Mouse (Mus musculus) thymus, postnatal 0 days (tissue): ENCODE results near the gene Coq10a. TPM values are rescaled to one million over a fixed set of nuclear protein-coding genes. Genes with fewer than 3 reads are reported as not detected.
A peak's percentile ranks its signal among the peaks of the same experiment; 100 is the strongest.
"Not testable (repeated sequence)": the region's sequence is repeated elsewhere in the genome, so short reads cannot be mapped to it uniquely, and the experiment has no call there.

Experiments
- DNase-seq: peaks from one replicate; pipeline ENCODE4 v3.0.0-alpha.2; 2015; ENCODE audit warnings: low spot score
- polyA plus RNA-seq: library from polyadenylated mRNA; unstranded; fragments of >200 nt; fragmentation: Nextera tagmentation; extraction: Ambion mirVana; gene quantifications from 2 replicates; pipeline ENCODE4 v1.2.1, GENCODE M21; 2015

Coq10a gene
- polyA plus RNA-seq, 1 experiment from 2014 or later, result 21.8 TPM

DNA sequence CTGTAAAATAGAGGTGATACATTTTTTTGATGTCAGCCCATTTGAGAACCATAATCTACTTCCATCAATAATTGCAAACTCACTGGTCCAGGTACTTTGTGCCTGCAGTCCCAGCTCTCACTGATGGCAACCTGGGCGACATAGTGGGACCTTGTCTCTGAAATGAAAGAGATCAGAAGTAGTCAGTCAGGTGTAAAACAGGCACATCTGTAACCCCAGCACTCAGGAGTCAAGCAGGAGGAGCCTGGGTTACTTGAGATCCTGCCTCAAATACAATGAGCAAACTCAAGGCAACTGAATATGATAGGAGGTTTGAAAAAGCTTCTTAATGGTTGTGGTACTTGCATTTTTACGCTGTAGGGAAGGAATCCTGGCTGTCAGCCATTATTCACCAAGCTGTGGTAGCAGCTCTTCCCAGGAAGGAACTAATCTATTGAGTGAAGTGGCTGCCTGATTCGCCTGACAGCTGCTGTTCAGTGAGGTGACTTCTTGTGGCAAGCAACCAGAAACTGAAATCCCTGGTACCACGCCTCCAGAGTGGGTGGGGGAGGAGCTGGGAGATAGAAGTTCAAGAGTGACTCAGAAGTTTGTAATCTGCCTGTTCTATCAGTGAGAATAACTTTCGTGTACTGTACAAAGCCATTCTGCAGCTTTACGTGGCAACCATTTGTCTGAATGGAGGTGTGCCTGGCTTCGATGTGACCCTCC is 24.1 kb downstream of the Coq10a start:
- peak; percentile 89 for DNase-seq

DNA sequence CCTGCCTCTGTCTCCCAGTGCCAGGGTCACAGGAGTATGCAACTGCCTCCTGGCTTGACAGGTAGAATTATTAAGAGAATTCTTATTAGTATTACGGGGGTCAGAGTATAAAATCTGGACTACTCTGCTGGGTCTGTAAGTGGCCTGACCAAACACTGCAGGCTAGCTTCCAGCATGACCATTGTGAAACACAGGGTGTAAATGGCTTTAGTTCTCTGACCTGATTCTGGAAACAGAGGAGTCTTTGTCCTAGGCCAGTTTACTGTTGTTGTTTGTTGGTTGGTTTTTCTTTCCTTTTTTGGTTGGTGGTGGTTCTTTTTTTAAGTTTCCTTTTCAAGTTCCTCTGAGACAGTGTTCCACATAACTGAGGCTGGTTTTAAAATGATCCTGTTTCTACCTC is 25.4 kb downstream of the Coq10a start:
- DNase-seq, result no peak

GRCm38 (mm10) chr10:128340257-128340656 is 28.5 kb downstream of the Coq10a start:
- peak; percentile 34 for DNase-seq

DNA sequence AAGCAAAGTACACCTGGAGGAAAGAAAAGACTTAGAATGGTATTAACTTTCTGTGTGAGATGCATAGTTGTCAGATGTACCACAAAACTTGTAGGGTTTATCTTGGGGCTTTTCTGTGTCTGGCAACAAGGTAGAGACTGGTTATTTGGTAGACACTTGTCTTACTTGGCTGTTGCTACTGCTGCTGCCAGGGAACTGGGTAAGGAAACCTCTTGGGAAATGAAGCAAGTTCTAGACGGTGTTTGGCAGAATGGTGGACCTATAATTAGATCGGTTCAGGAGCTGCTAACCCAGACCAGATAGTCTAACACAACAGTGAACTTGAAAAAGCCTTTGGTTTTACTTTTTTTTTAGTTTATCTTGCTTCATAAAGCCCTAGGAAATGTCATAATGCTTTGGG is 29.8 kb downstream of the Coq10a start:
- no peak for DNase-seq

- no peak for DNase-seq
These were observed 30.4 kb downstream of the Coq10a start for GRCm38 (mm10) chr10:128338415-128338814.

- DNase-seq, result peak; percentile 97
These were observed 31.3 kb downstream of the Coq10a start, which contains the start of gene Cs for GRCm38 (mm10) chr10:128337306-128338181. Gene Cs, plus strand, starts transcription at chr10:128337734.

DNA sequence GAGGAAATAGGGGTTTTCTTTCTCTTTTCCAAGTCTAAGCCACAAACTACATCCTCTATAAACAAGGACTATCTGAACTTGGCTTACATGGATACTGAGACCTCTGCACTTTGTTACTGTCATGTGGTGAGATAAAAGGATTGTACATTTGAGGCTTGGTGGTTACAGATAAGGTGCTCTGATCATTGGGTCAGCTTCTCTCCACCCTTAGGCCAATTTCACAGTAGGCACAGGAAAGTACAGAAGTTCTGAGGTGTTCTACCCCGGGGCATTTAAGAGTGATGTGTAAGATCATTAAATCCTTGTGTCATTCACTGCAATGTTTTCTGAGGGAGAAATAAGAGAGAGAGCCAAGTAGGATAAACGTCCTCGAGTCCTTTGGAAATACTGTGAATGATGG is 32.2 kb downstream of the Coq10a start:
- no peak for DNase-seq

GRCm38 (mm10) chr10:128336195-128336594 is 32.6 kb downstream of the Coq10a start:
- no peak for DNase-seq

GRCm38 (mm10) chr10:128335582-128335981 is 33.2 kb downstream of the Coq10a start:
- DNase-seq, result peak; percentile 87

DNA sequence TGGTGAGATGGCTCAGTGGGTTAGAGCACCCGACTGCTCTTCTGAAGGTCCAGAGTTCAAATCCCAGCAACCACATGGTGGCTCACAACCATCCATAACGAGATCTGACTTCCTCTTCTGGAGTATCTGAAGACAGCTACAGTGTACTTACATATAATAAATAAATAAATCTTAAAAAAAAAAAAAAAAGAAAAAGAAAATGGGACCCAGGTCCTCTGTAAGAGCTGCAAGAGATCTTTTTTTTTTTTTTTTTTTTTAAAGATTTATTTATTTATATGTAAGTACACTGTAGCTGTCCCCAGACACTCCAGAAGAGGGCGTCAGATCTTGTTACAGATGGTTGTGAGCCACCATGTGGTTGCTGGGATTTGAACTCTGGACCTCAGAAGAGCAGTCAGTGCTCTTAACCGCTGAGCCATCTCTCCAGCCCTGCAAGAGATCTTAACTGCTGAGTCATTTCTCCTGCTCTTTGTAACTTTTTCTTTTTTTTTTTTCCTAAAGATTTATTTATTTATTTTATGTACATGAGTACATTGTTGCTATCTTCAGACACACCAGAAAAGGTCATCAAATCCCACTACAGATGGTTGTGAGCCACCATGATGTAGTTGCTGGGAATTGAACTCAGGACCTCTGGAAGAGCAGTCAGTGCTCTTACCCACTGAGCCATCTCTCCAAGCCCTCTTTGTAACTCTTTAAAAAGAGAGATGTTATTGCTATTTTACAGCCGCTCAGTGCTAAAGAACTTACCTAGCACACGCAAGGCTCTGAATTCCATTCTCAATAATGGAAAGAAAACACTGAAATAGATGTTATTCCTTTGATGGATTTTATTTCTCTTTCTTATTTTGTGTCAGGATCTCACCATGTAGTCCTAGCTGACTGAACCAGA is 36.2 kb downstream of the Coq10a start:
- DNase-seq, result not testable (repeated sequence)

DNA sequence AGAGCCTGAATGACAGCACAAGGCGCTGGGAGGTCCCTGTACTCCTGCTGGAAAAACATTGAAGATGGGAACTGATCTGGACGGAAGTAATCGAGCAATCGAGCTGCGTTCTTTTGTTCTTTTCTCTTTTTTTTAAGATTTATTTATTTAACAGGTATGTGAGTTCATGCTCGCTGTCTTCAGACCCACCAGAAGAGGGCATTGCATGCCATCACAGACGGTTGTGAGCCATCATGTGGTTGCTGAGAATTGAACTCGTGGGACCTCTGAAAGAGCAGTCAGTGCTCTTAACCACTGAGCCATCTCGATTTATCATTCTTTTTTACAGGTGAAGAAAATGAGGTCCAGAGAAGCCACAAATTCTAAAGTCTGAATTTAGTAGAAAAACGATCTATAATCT is 41.2 kb downstream of the Coq10a start:
- DNase-seq, result no peak

GRCm38 (mm10) chr10:128326825-128327224 is 42.0 kb downstream of the Coq10a start:
- DNase-seq, result no peak

- peak; percentile 34 for DNase-seq
These were observed 45.3 kb downstream of the Coq10a start for GRCm38 (mm10) chr10:128323516-128323915.

DNA sequence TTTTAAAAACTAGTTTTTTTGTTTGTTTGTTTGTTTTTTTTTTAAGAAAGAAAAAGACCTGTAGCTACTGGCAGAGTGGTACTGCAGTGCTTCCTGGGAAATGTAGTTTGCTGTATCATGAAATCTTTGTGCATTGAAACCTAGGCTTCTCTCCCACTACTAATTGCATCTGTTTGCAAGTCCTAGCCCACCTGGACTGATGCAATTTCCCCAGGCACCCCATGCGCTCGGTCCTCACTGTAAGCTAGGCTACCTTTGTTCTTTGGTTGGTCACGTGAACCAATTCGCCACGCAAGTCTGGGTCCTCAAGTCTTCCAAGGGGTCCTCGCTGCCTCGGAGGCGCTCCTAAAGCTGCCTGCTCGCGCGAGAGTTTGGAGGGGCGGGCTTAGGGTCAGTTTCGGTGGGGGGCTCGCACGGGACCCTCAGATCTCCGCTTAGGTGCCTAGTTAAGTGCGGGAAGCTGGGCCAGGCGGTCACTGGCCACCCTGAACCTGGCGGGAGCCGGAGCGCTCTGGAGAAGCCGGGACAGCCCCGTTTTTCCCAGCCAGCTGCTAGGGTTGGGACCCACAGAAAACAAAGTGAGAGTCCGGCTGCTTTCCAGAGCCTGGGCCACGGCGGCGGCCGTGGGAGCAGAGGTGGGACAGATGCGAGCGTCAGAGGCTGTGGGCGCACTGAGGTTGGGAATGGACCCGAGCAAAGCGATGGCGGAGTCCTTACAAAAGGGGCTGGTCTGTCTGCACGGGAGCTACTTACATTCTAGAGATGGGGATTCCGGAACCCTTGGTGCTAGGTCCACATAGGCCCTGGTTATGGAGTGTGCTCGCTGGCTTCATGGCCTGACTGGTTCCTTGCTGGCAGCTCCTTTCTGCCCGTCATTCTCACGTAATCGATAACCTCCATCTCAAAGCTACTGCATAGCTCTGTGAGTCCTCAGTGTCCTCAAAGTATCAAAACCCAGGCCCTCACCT is 46.4 kb downstream of the Coq10a start, which contains the start of gene Cnpy2:
Gene Cnpy2 (plus strand): TSS at position 319 of the 968 bp plus-strand sequence.
- peak; percentile 90 for DNase-seq

- no peak for DNase-seq
These were observed 47.2 kb downstream of the Coq10a start for GRCm38 (mm10) chr10:128321641-128322040.

DNA sequence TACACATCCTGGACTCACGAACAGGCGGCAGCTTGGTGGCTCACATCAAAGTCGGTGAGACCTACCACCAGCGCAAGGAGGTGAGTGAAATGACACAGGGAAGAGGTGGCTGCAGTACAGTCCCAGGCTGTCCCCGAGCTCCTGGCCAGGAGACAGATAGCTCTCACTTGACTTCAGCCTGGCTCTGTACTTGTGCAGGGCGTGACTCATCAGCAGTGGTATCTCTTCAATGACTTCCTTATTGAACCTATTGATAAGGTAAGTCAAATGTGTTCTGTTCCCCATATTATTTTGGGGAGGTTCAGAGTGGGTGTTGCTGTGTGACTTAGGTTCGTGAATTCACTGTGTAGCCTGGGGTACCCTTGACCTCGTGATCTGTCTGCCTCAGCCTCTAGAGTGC is 53.2 kb downstream of the Coq10a start:
- no peak for DNase-seq
